Mouse (Mus musculus) adrenal gland, adult 2 months (tissue): ENCODE results near the gene Samhd1. TPM values are rescaled to one million over a fixed set of nuclear protein-coding genes. Genes with fewer than 3 reads are reported as not detected.
A peak's percentile ranks its signal among the peaks of the same experiment; 100 is the strongest.

Experiments used
- DNase-seq: peaks from one replicate; pipeline ENCODE4 v3.0.0; 2021
- polyA plus RNA-seq: library from polyadenylated mRNA; depleted of rRNA; stranded (reverse); fragments of >200 nt; gene quantifications from 2 replicates; pipeline ENCODE4 v1.2.3, GENCODE M21; 2012
- total RNA-seq, 2 experiments: library from RNA; stranded (reverse); gene quantifications; 2 replicates each; pipeline ENCODE4 v1.2.3; 2021

Gene Samhd1
- total and polyA plus RNA-seq, 3 experiments = 13.4 to 26.8 (median 23.0) TPM

- DNase-seq = no peak
Observed at GRCm38 (mm10) chr2:157099532-157100318, 35.3 kb downstream of the Samhd1 start.

GRCm38 (mm10) chr2:157095005-157095755 lies 39.9 kb downstream of the Samhd1 start:
- DNase-seq = peak; percentile 78

- DNase-seq = no peak
Observed at GRCm38 (mm10) chr2:157092024-157092423, 43.0 kb downstream of the Samhd1 start.

- DNase-seq = no peak
Observed at GRCm38 (mm10) chr2:157087536-157088317, 47.3 kb downstream of the Samhd1 start.

GRCm38 (mm10) chr2:157086796-157087195 lies 48.3 kb downstream of the Samhd1 start, which contains the start of gene Tldc2:
Gene Tldc2, plus strand, starts transcription at chr2:157087055.
- no peak for DNase-seq

GRCm38 (mm10) chr2:157084831-157085585 lies 50.1 kb downstream of the Samhd1 start:
- no peak for DNase-seq

GRCm38 (mm10) chr2:157081960-157082359 lies 53.1 kb downstream of the Samhd1 start:
- no peak for DNase-seq

- DNase-seq = no peak
Observed at GRCm38 (mm10) chr2:157081331-157081730, 53.7 kb downstream of the Samhd1 start.

GRCm38 (mm10) chr2:157079701-157080180 lies 55.3 kb downstream of the Samhd1 start:
- DNase-seq = no peak

GRCm38 (mm10) chr2:157078793-157079700 lies 56.0 kb downstream of the Samhd1 start, which contains the start of gene Soga1:
Gene Soga1, minus strand, starts transcription at chr2:157079254.
- peak; percentile 95 for DNase-seq

GRCm38 (mm10) chr2:157078059-157078792 lies 56.8 kb downstream of the Samhd1 start:
- DNase-seq = peak; percentile 79

- DNase-seq = peak; percentile 94
Observed at GRCm38 (mm10) chr2:157077641-157078058, 57.4 kb downstream of the Samhd1 start.

GRCm38 (mm10) chr2:157077160-157077559 lies 57.9 kb downstream of the Samhd1 start:
- peak; percentile 85 for DNase-seq

- DNase-seq = no peak
Observed at GRCm38 (mm10) chr2:157076585-157076984, 58.5 kb downstream of the Samhd1 start.

- DNase-seq = no peak
Observed at GRCm38 (mm10) chr2:157075685-157076084, 59.4 kb downstream of the Samhd1 start.

- DNase-seq = no peak
Observed at GRCm38 (mm10) chr2:157075226-157075625, 59.8 kb downstream of the Samhd1 start.

- no peak for DNase-seq
Observed at GRCm38 (mm10) chr2:157074772-157075171, 60.3 kb downstream of the Samhd1 start.

GRCm38 (mm10) chr2:157074186-157074724 lies 60.8 kb downstream of the Samhd1 start:
- peak; percentile 85 for DNase-seq
